Mouse (Mus musculus): Measurements from ENCODE around the gene Dusp3. TPM values are rescaled to one million over a fixed set of nuclear protein-coding genes. Genes with fewer than 3 reads are reported as not detected.
A peak's percentile ranks its signal among the peaks of the same experiment; 100 is the strongest.

Dusp3 gene
- 16.5 and 17.2 TPM in 2 replicates for polyA plus RNA-seq (2014; fragmentation: Nextera tagmentation; extraction: Ambion mirVana)

GRCm38 (mm10) chr11:101986913-101987312 is at the start of gene Dusp3:
Dusp3 (minus strand) TSS chr11:101987013.
- WGBS = 75% methylated on average over 3 of the region's 3 CpGs
- H3K27ac ChIP-seq (replicated peaks; ENCODE audit: low read depth, low read length) = no peak within 1 kb of the TSS
- no peaks in the 10 kb centered on the region for H3K27me3 ChIP-seq (ENCODE audit: control insufficient read depth, insufficient read depth, low read length)
- H3K4me1 ChIP-seq (ENCODE audit: control insufficient read depth, insufficient read depth, low read length) = peaks cover 14% of the 10 kb centered on the region
- DNase-seq (no peak), ATAC-seq (ENCODE audit: low FRiP score, low TSS enrichment) (no peak)
- no peak within 1 kb of the TSS for H3K9ac ChIP-seq (replicated peaks; ENCODE audit: low read length)
- no peak within 1 kb of the TSS for H3K4me3 ChIP-seq (replicated peaks; ENCODE audit: low read depth, low read length)
- H3K4me2 ChIP-seq (ENCODE audit: low read length) = no peak within 1 kb of the TSS
- no peaks in the 10 kb centered on the region for H3K36me3 ChIP-seq (ENCODE audit: control insufficient read depth, insufficient read depth, low read length)
- H3K9me3 ChIP-seq (ENCODE audit: control insufficient read depth, low read length) = no peaks in the 10 kb centered on the region

- no peak overlapping the region for H3K4me2 ChIP-seq (ENCODE audit: low read length)
- H3K4me3 ChIP-seq (replicated peaks; ENCODE audit: low read depth, low read length) = no peak overlapping the region
- no peak overlapping the region for H3K27ac ChIP-seq (replicated peaks; ENCODE audit: low read depth, low read length)
- no peak overlapping the region for H3K9ac ChIP-seq (replicated peaks; ENCODE audit: low read length)
- DNase-seq = no peak
- H3K9me3 ChIP-seq (ENCODE audit: control insufficient read depth, low read length) = no peaks in the 10 kb centered on the region
- H3K36me3 ChIP-seq (ENCODE audit: control insufficient read depth, insufficient read depth, low read length) = no peaks in the 10 kb centered on the region
- 85% methylated on average over 7 of the region's 7 CpGs for WGBS
- no peak for ATAC-seq (ENCODE audit: low FRiP score, low TSS enrichment)
- no peaks in the 10 kb centered on the region for H3K4me1 ChIP-seq (ENCODE audit: control insufficient read depth, insufficient read depth, low read length)
- no peaks in the 10 kb centered on the region for H3K27me3 ChIP-seq (ENCODE audit: control insufficient read depth, insufficient read depth, low read length)
Observed at GRCm38 (mm10) chr11:102036336-102036735, 49.5 kb upstream of the Dusp3 start.

- Histone ChIP-seq H3K4me1 (ENCODE audit: control insufficient read depth, insufficient read depth, low read length) (no peaks in the 10 kb centered on the region), H3K36me3 (ENCODE audit: control insufficient read depth, insufficient read depth, low read length) (no peaks in the 10 kb centered on the region), H3K9ac (replicated peaks; ENCODE audit: low read length) (no peak overlapping the region), H3K4me2 (ENCODE audit: low read length) (no peak overlapping the region), H3K27ac (replicated peaks; ENCODE audit: low read depth, low read length) (no peak overlapping the region), H3K4me3 (replicated peaks; ENCODE audit: low read depth, low read length) (no peak overlapping the region), H3K9me3 (ENCODE audit: control insufficient read depth, low read length) (no peaks in the 10 kb centered on the region), H3K27me3 (ENCODE audit: control insufficient read depth, insufficient read depth, low read length) (no peaks in the 10 kb centered on the region)
- 73% methylated on average over 5 of the region's 5 CpGs for WGBS
- ATAC-seq (ENCODE audit: low FRiP score, low TSS enrichment) (no peak), DNase-seq (no peak)
Observed at GRCm38 (mm10) chr11:102035456-102035960, 48.7 kb upstream of the Dusp3 start.

GRCm38 (mm10) chr11:102034887-102035286 is 48.1 kb upstream of the Dusp3 start:
- ATAC-seq (ENCODE audit: low FRiP score, low TSS enrichment) (no peak), DNase-seq (no peak)
- WGBS = 66% methylated on average over 8 of the region's 8 CpGs
- no peak overlapping the region for H3K4me2 ChIP-seq (ENCODE audit: low read length)
- H3K36me3 ChIP-seq (ENCODE audit: control insufficient read depth, insufficient read depth, low read length) = no peaks in the 10 kb centered on the region
- no peak overlapping the region for H3K9ac ChIP-seq (replicated peaks; ENCODE audit: low read length)
- H3K9me3 ChIP-seq (ENCODE audit: control insufficient read depth, low read length) = no peaks in the 10 kb centered on the region
- peaks cover 2% of the 10 kb centered on the region; the same call in 1 of the 2 replicates for H3K4me1 ChIP-seq (ENCODE audit: control insufficient read depth, insufficient read depth, low read length)
- H3K27me3 ChIP-seq (ENCODE audit: control insufficient read depth, insufficient read depth, low read length) = no peaks in the 10 kb centered on the region
- no peak overlapping the region for H3K4me3 ChIP-seq (replicated peaks; ENCODE audit: low read depth, low read length)
- H3K27ac ChIP-seq (replicated peaks; ENCODE audit: low read depth, low read length) = no peak overlapping the region

GRCm38 (mm10) chr11:102033055-102033591 is 46.3 kb upstream of the Dusp3 start:
- Histone ChIP-seq H3K27me3 (ENCODE audit: control insufficient read depth, insufficient read depth, low read length) (no peaks in the 10 kb centered on the region), H3K27ac (replicated peaks; ENCODE audit: low read depth, low read length) (no peak overlapping the region), H3K4me3 (replicated peaks; ENCODE audit: low read depth, low read length) (no peak overlapping the region), H3K9ac (replicated peaks; ENCODE audit: low read length) (no peak overlapping the region), H3K36me3 (ENCODE audit: control insufficient read depth, insufficient read depth, low read length) (no peaks in the 10 kb centered on the region), H3K9me3 (ENCODE audit: control insufficient read depth, low read length) (no peaks in the 10 kb centered on the region), H3K4me1 (ENCODE audit: control insufficient read depth, insufficient read depth, low read length) (peaks cover 6% of the 10 kb centered on the region; the same call in 1 of the 2 replicates), H3K4me2 (ENCODE audit: low read length) (no peak overlapping the region)
- 92% methylated on average over 12 of the region's 12 CpGs for WGBS
- DNase-seq = no peak
- ATAC-seq (ENCODE audit: low FRiP score, low TSS enrichment) = no peak

DNA sequence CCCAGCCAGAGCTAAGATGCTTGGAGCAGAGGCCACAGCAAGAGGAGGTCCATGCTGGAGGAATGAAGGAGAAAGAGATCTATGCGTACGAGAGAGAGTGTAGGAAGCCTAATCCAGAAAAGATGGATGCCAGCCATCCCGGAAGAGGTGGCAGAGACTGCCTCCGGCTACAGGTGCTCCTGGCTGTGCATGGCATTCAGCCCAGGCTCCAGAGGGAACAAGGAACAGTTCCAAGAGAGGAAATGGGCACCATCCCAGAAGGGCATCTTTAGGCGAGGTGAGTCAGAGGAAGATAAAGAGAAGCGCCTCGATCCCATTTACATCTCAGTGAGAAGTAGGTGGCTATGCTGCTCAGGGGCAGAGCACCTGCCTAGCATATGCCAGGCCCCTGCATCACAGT is 44.3 kb upstream of the Dusp3 start:
- WGBS = 82% methylated on average over 7 of the region's 7 CpGs

DNA sequence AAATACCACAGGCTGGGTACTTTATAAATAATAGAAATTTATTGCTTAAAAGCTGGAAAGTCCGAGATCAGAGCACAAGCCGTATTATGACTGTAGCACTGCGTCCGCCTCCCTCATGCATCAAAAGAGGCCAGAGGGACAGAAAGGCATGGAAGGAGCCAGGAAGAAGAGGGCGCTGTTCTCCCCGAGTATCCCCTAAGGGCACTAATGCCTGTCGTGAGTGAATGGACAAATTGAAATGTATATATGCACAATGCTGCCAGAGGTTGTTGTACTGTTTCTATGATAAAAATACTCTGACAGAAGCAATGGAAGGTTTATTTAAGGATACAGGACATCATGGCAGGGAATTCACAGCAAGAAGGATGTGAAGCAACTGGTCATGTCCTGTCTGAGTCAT is 43.2 kb upstream of the Dusp3 start:
- ATAC-seq (ENCODE audit: low FRiP score, low TSS enrichment) (no peak), DNase-seq (no peak)
- Histone ChIP-seq H3K36me3 (ENCODE audit: control insufficient read depth, insufficient read depth, low read length) (no peaks in the 10 kb centered on the region), H3K9ac (replicated peaks; ENCODE audit: low read length) (no peak overlapping the region), H3K27me3 (ENCODE audit: control insufficient read depth, insufficient read depth, low read length) (no peaks in the 10 kb centered on the region), H3K4me1 (ENCODE audit: control insufficient read depth, insufficient read depth, low read length) (peaks cover 22% of the 10 kb centered on the region), H3K27ac (replicated peaks; ENCODE audit: low read depth, low read length) (no peak overlapping the region), H3K9me3 (ENCODE audit: control insufficient read depth, low read length) (no peaks in the 10 kb centered on the region), H3K4me3 (replicated peaks; ENCODE audit: low read depth, low read length) (no peak overlapping the region), H3K4me2 (ENCODE audit: low read length) (no peak overlapping the region)
- 30% methylated on average over 7 of the region's 7 CpGs for WGBS

More for the DNA sequence above, 44.3 kb upstream of the Dusp3 start:
- DNase-seq (no peak), ATAC-seq (ENCODE audit: low FRiP score, low TSS enrichment) (no peak)
- Histone ChIP-seq H3K9me3 (ENCODE audit: control insufficient read depth, low read length) (no peaks in the 10 kb centered on the region), H3K27me3 (ENCODE audit: control insufficient read depth, insufficient read depth, low read length) (no peaks in the 10 kb centered on the region), H3K4me3 (replicated peaks; ENCODE audit: low read depth, low read length) (no peak overlapping the region), H3K36me3 (ENCODE audit: control insufficient read depth, insufficient read depth, low read length) (no peaks in the 10 kb centered on the region), H3K4me2 (ENCODE audit: low read length) (no peak overlapping the region), H3K9ac (replicated peaks; ENCODE audit: low read length) (no peak overlapping the region), H3K27ac (replicated peaks; ENCODE audit: low read depth, low read length) (no peak overlapping the region), H3K4me1 (ENCODE audit: control insufficient read depth, insufficient read depth, low read length) (peaks cover 13% of the 10 kb centered on the region)

GRCm38 (mm10) chr11:102029304-102029703 is 42.5 kb upstream of the Dusp3 start:
- 86% methylated on average over 4 of the region's 4 CpGs for WGBS
- no peak overlapping the region for H3K4me3 ChIP-seq (replicated peaks; ENCODE audit: low read depth, low read length)
- peaks cover 24% of the 10 kb centered on the region for H3K4me1 ChIP-seq (ENCODE audit: control insufficient read depth, insufficient read depth, low read length)
- H3K9me3 ChIP-seq (ENCODE audit: control insufficient read depth, low read length) = no peaks in the 10 kb centered on the region
- no peaks in the 10 kb centered on the region for H3K27me3 ChIP-seq (ENCODE audit: control insufficient read depth, insufficient read depth, low read length)
- H3K36me3 ChIP-seq (ENCODE audit: control insufficient read depth, insufficient read depth, low read length) = no peaks in the 10 kb centered on the region
- no peak for ATAC-seq (ENCODE audit: low FRiP score, low TSS enrichment)
- no peak for DNase-seq
- H3K9ac ChIP-seq (replicated peaks; ENCODE audit: low read length) = no peak overlapping the region
- H3K27ac ChIP-seq (replicated peaks; ENCODE audit: low read depth, low read length) = no peak overlapping the region
- no peak overlapping the region for H3K4me2 ChIP-seq (ENCODE audit: low read length)

DNA sequence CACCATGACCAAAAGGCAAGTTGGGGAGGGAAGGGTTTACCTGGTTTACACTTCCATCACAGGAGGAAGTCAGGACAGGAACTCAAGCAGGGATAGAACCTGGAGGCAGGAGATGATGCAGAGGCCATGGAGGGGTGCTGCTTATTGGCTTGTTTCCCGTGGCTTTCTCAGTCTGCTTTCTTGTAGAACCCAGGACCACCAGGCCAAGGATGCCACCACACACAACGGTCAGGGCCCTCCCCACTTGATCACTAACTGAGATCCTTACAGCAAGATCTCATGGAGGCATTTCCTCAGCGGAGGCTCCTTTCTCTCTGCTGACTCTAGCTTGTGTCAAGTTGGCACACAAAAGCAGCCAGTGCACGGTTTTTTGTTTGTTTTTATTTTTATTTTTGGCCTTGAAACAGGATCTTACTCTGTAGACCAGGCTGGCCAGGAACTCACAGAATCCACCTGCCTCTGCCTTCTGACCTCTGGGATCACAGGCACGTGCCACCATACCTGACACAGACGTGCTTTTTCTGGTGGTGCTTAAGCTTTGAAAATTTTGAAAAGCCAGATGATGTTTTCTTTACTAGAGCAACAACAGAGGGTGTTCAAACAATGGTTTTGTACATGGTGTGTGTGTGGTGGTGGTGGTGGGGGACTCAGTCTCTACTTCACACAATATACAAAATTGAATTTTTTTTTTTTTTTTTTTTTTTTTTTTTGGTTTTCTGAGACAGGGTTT is 41.4 kb upstream of the Dusp3 start, which contains the start of gene Mpp3:
TSS of gene Mpp3 (minus strand) at position 375 of the 730 bp plus-strand sequence.
- Histone ChIP-seq H3K27me3 (ENCODE audit: control insufficient read depth, insufficient read depth, low read length) (no peaks in the 10 kb centered on the region), H3K9ac (replicated peaks; ENCODE audit: low read length) (peak within 1 kb of the TSS; percentile 84), H3K9me3 (ENCODE audit: control insufficient read depth, low read length) (no peaks in the 10 kb centered on the region), H3K4me1 (ENCODE audit: control insufficient read depth, insufficient read depth, low read length) (peaks cover 27% of the 10 kb centered on the region), H3K36me3 (ENCODE audit: control insufficient read depth, insufficient read depth, low read length) (peaks cover under 1% of the 10 kb centered on the region; the same call in 1 of the 2 replicates), H3K27ac (replicated peaks; ENCODE audit: low read depth, low read length) (peak within 1 kb of the TSS; percentile 91), H3K4me2 (ENCODE audit: low read length) (peak within 1 kb of the TSS; percentile 64), H3K4me3 (replicated peaks; ENCODE audit: low read depth, low read length) (peak within 1 kb of the TSS; percentile 68)
- DNase-seq = no peak
- no peak for ATAC-seq (ENCODE audit: low FRiP score, low TSS enrichment)
- WGBS = 77% methylated on average over 6 of the region's 6 CpGs
